ENCODE assay signal across 17 mouse cellular contexts in genomic region chr8:120867386-120867785, GRCm38 (mm10).
"Had no signal": no experiment of that assay in that cellular context is flagged by ENCODE, and none has a peak within 500 bp of the region (broad histone marks: within the 10 kb centered on the region; RNA-seq: fewer than 3 reads in every experiment).

No protein-coding gene starts in this region.

- H3K9me3 ChIP-seq: limb, embryonic 12.5 days; liver, embryonic 13.5 days; lung, embryonic 15.5 days; midbrain, embryonic 12.5 days; neural tube, embryonic 13.5 days had no signal

- ATAC-seq: liver, postnatal 0 days; midbrain, embryonic 16.5 days had no signal

- H3K4me1 ChIP-seq: liver, embryonic 13.5 days; midbrain, embryonic 12.5 days; neural tube, embryonic 13.5 days had no signal

- H3K4me2 ChIP-seq: limb, embryonic 12.5 days; liver, embryonic 13.5 days; lung, embryonic 15.5 days; midbrain, embryonic 12.5 days; neural tube, embryonic 13.5 days had no signal

- DNase-seq: kidney, adult 11 months; kidney, postnatal 36 days; layer of hippocampus, adult 9-11 months; layer of hippocampus, postnatal 36 days; liver; liver, embryonic 13.5 days; liver, postnatal 0 days; lung, postnatal 14 days; retina, postnatal 1 day; right cerebral cortex, postnatal 4 days; spleen, adult 18-20 months had no signal

- H3K27me3 ChIP-seq: liver, embryonic 13.5 days; lung, embryonic 15.5 days; neural tube, embryonic 13.5 days had no signal

- H3K4me3 ChIP-seq: limb, embryonic 12.5 days; liver, embryonic 13.5 days; lung, embryonic 15.5 days; midbrain, embryonic 12.5 days; neural tube, embryonic 13.5 days had no signal

- H3K36me3 ChIP-seq: limb, embryonic 12.5 days; liver, embryonic 13.5 days; lung, embryonic 15.5 days; midbrain, embryonic 12.5 days; neural tube, embryonic 13.5 days had no signal

- H3K9ac ChIP-seq: limb, embryonic 12.5 days; liver, embryonic 13.5 days; liver, postnatal 0 days; lung, embryonic 15.5 days; midbrain, embryonic 12.5 days; neural tube, embryonic 13.5 days had no signal

- H3K27ac ChIP-seq: kidney, postnatal 0 days; limb, embryonic 12.5 days; liver, embryonic 13.5 days; lung, embryonic 15.5 days; midbrain, embryonic 12.5 days; neural tube, embryonic 13.5 days had no signal
